Comparison of ENCODE assay signal across 9 mouse cellular contexts in the genomic region with DNA sequence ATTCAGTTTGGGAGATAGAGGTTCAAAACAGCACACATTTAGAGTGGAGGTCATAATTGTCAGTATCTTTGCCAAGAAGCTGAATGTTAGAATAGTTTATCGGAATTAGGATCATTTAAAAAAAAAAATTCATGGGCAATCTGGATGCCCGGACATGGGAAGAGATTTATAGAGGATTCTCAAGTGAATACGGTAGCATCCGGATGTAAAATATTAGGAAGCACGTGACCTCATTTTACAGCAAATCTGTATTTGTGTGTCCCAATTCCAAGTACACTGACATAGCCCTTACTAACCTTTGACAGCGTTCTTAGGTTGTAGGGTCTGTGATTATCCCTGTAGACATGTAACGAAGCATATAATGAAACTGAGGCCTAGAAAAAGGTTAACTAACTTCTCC. TPM values are rescaled to one million over a fixed set of nuclear protein-coding genes. Genes with fewer than 3 reads are reported as not detected.
A peak's percentile ranks its signal among the peaks of the same experiment; 100 is the strongest.
DNase-seq lines count a peak whose midpoint lies in the region; ATAC-seq and TF ChIP-seq lines count a peak whose summit lies in the region.
"Had no signal": no experiment of that assay in that cellular context is flagged by ENCODE, and none has a peak within 500 bp of the region (broad histone marks: within the 10 kb centered on the region; RNA-seq: fewer than 3 reads in every experiment).

No protein-coding gene starts in this region.

- H3K4me2 ChIP-seq in embryonic facial prominence, embryonic 13.5 days: peak overlapping the region; percentile 71
- peak overlapping the region; percentile 77 for H3K4me2 ChIP-seq in intestine, embryonic 15.5 days (replicated peaks)
- peak overlapping the region; percentile 71 for H3K4me2 ChIP-seq in myocyte (ENCODE audit: low read depth)

- peaks cover 8% of the 10 kb centered on the region; the same call in 1 of the 2 replicates for H3K79me2 ChIP-seq in liver, adult 2 months (ENCODE audit: control insufficient read depth, insufficient read depth, low read length)
- H3K79me2 ChIP-seq in myocyte (ENCODE audit: control insufficient read depth, insufficient read depth): peaks cover 24% of the 10 kb centered on the region

- H3K36me3 ChIP-seq in liver, adult 2 months (ENCODE audit: control insufficient read depth, insufficient read depth, low read length): peaks cover 14% of the 10 kb centered on the region
- H3K36me3 ChIP-seq in embryonic facial prominence, embryonic 13.5 days: peaks cover 21% of the 10 kb centered on the region
- H3K36me3 ChIP-seq in intestine, embryonic 15.5 days: peaks cover 2% of the 10 kb centered on the region; the same call in 1 of the 2 replicates
- H3K36me3 ChIP-seq in myocyte (ENCODE audit: control insufficient read depth, insufficient read depth): peaks cover 8% of the 10 kb centered on the region

- no peak for DNase-seq in liver, adult 2 months (ENCODE audit: extremely low read depth, low read depth, low spot score)
- no peak for DNase-seq in liver
- DNase-seq in urinary bladder, adult 18-20 months (ENCODE audit: low spot score in 2 of 2): no peak
- no peak for DNase-seq in c-Kit-positive CD71-positive TER-119-positive erythroid progenitor cells, embryonic 14.5 days (ENCODE audit: low spot score)
- DNase-seq in frontal cortex, postnatal 25 days (ENCODE audit: low spot score in 2 of 2): no peak
- DNase-seq: adrenal gland, postnatal 14 days had no signal

- H3ac ChIP-seq in myocyte (ENCODE audit: control insufficient read depth, insufficient read length): peak overlapping the region; percentile 45

- ATAC-seq in embryonic facial prominence, embryonic 13.5 days (ENCODE audit: insufficient number of reproducible peaks, insufficient read depth, low FRiP score, low TSS enrichment, low read depth): no peak
- ATAC-seq in intestine, embryonic 15.5 days: no peak

- no peak for TF ChIP-seq CTCF in liver, adult 2 months (IDR thresholded peaks at IDR 0.05; ENCODE audit: low read depth, low read length)

- no peaks in the 10 kb centered on the region for H3K9me3 ChIP-seq in embryonic facial prominence, embryonic 13.5 days
- no peaks in the 10 kb centered on the region for H3K9me3 ChIP-seq in intestine, embryonic 15.5 days

- peak overlapping the region; percentile 100 for H3K4me3 ChIP-seq in liver, adult 2 months (ENCODE audit: insufficient read depth, low read depth, low read length)
- peak overlapping the region; percentile 92 for H3K4me3 ChIP-seq in embryonic facial prominence, embryonic 13.5 days
- H3K4me3 ChIP-seq in intestine, embryonic 15.5 days (replicated peaks): peak overlapping the region; percentile 93
- H3K4me3 ChIP-seq in myocyte: peak overlapping the region; percentile 87

- no peak for TF ChIP-seq POLR2A in liver, adult 2 months (IDR thresholded peaks at IDR 0.05; ENCODE audit: extremely low read depth, insufficient read depth, low read length)
- TF ChIP-seq POLR2A in myocyte (IDR thresholded peaks at IDR 0.05; ENCODE audit: insufficient read length, low read depth): no peak

- no peak overlapping the region for H3K27ac ChIP-seq in liver, adult 2 months (replicated peaks; ENCODE audit: insufficient read depth, low read depth, low read length)
- 0 out of 2 replicates have a peak overlapping the region, but pooled peaks have one; percentile 87 for H3K27ac ChIP-seq in embryonic facial prominence, embryonic 13.5 days
- no peak overlapping the region for H3K27ac ChIP-seq in intestine, embryonic 15.5 days

- WGBS in liver, adult 2 months: 87% methylated on average over 7 of the region's 7 CpGs
- 90% methylated on average over 7 of the region's 7 CpGs for WGBS in embryonic facial prominence, embryonic 13.5 days
- 88% methylated on average over 7 of the region's 7 CpGs for WGBS in intestine, embryonic 15.5 days

- no peak overlapping the region; the same call in 1 of the 2 replicates for H3K9ac ChIP-seq in liver, adult 2 months (ENCODE audit: low read depth, low read length)
- H3K9ac ChIP-seq in embryonic facial prominence, embryonic 13.5 days: peak overlapping the region; percentile 84
- H3K9ac ChIP-seq in intestine, embryonic 15.5 days: peak overlapping the region; percentile 86

- no peaks in the 10 kb centered on the region for H3K27me3 ChIP-seq in liver, adult 2 months (ENCODE audit: control insufficient read depth, insufficient read depth, low read length)
- no peaks in the 10 kb centered on the region for H3K27me3 ChIP-seq in embryonic facial prominence, embryonic 13.5 days
- H3K27me3 ChIP-seq in intestine, embryonic 15.5 days (replicated peaks): no peaks in the 10 kb centered on the region
- no peaks in the 10 kb centered on the region for H3K27me3 ChIP-seq in myocyte (ENCODE audit: control insufficient read depth, insufficient read depth, insufficient read length)

- H3K4me1 ChIP-seq in liver, adult 2 months (ENCODE audit: control insufficient read depth, insufficient read depth, low read length): peaks cover 6% of the 10 kb centered on the region; the same call in 1 of the 2 replicates
- H3K4me1 ChIP-seq in embryonic facial prominence, embryonic 13.5 days: peaks cover 16% of the 10 kb centered on the region
- peaks cover 4% of the 10 kb centered on the region; the same call in 1 of the 2 replicates for H3K4me1 ChIP-seq in intestine, embryonic 15.5 days (replicated peaks)

TF ChIP-seq in myocyte, 11 proteins besides CTCF, POLR2A, EP300 and RAD21:
- TF ChIP-seq CEBPB (IDR thresholded peaks at IDR 0.05; ENCODE audit: insufficient read depth, poor library complexity, severe bottlenecking): no peak
- TF ChIP-seq MAX (IDR thresholded peaks at IDR 0.05; ENCODE audit: low read depth): no peak
- no peak for TF ChIP-seq USF1 (IDR thresholded peaks at IDR 0.05; ENCODE audit: low read depth)
- TF ChIP-seq REST (IDR thresholded peaks at IDR 0.05; ENCODE audit: insufficient read depth, insufficient read length): no peak
- TF ChIP-seq POLR2AphosphoS2 (IDR thresholded peaks at IDR 0.05; ENCODE audit: insufficient read length, low read depth): no peak
- no peak for TF ChIP-seq TCF3 (IDR thresholded peaks at IDR 0.05; ENCODE audit: insufficient read length, low read depth)
- no peak for TF ChIP-seq E2F4 (IDR thresholded peaks at IDR 0.05; ENCODE audit: insufficient read depth)
- TF ChIP-seq MYOD1 (IDR thresholded peaks at IDR 0.05; ENCODE audit: control insufficient read depth in 1 of 3, insufficient read length in 2 of 3, low read depth in 2 of 3): no peak
- no peak for TF ChIP-seq TCF12 (IDR thresholded peaks at IDR 0.05; ENCODE audit: insufficient read depth, poor library complexity, severe bottlenecking)
- no peak for TF ChIP-seq SRF (IDR thresholded peaks at IDR 0.05; ENCODE audit: control insufficient read depth, insufficient read length, low read depth)
- TF ChIP-seq MYOG (IDR thresholded peaks at IDR 0.05; ENCODE audit: control insufficient read depth in 1 of 3, insufficient read depth in 1 of 3, insufficient read length in 2 of 3, low read depth in 2 of 3): no peak

RNA-seq across cellular contexts. Expression of gene Lamtor3, which starts 1.1 kb away (rescaled TPM):
- 24.5 and 26.8 TPM in 2 replicates for total RNA-seq in liver, adult 2 months (2014; rRNA removed)
- polyA plus RNA-seq in liver, adult 2 months (2012; rRNA removed): 10.8 and 11.1 TPM in 2 replicates
- 112 and 120 TPM in 2 replicates for polyA plus RNA-seq in embryonic facial prominence, embryonic 13.5 days (2015; fragmentation: Nextera tagmentation; extraction: Ambion mirVana)
- polyA plus RNA-seq in intestine, embryonic 15.5 days (2015; fragmentation: Nextera tagmentation; extraction: Ambion mirVana): 135 and 139 TPM in 2 replicates
- polyA plus RNA-seq in myocyte (2012; fragmentation: generic; extraction: Trizol): 48.7 TPM

RNA-seq across cellular contexts. Expression of gene Dnajb14, which starts 51.9 kb away (rescaled TPM):
- 5.9 and 6.2 TPM in 2 replicates for total RNA-seq in liver, adult 2 months (2014; rRNA removed)
- 2.2 and 2.9 TPM in 2 replicates for polyA plus RNA-seq in liver, adult 2 months (2012; rRNA removed)
- 9.9 and 10.4 TPM in 2 replicates for polyA plus RNA-seq in embryonic facial prominence, embryonic 13.5 days (2015; fragmentation: Nextera tagmentation; extraction: Ambion mirVana)
- 13.5 and 14.0 TPM in 2 replicates for polyA plus RNA-seq in intestine, embryonic 15.5 days (2015; fragmentation: Nextera tagmentation; extraction: Ambion mirVana)
- 2.5 TPM for polyA plus RNA-seq in myocyte (2012; fragmentation: generic; extraction: Trizol)

RNA-seq across cellular contexts. Expression of gene H2afz, which starts 55.1 kb away (rescaled TPM):
- total RNA-seq in liver, adult 2 months (2014; rRNA removed): 134 and 180 TPM in 2 replicates
- polyA plus RNA-seq in liver, adult 2 months (2012; rRNA removed): 113 and 141 TPM in 2 replicates
- 2,079 and 2,169 TPM in 2 replicates for polyA plus RNA-seq in embryonic facial prominence, embryonic 13.5 days (2015; fragmentation: Nextera tagmentation; extraction: Ambion mirVana)
- polyA plus RNA-seq in intestine, embryonic 15.5 days (2015; fragmentation: Nextera tagmentation; extraction: Ambion mirVana): 1,494 and 1,747 TPM in 2 replicates
- 1,333 TPM for polyA plus RNA-seq in myocyte (2012; fragmentation: generic; extraction: Trizol)
